Comparison of ENCODE assay signal across 21 mouse cellular contexts in genomic region chr17:93337576-93337975, GRCm38 (mm10).
DNase-seq lines count a peak whose midpoint lies in the region; ATAC-seq and TF ChIP-seq lines count a peak whose summit lies in the region.
"Had no signal": no experiment of that assay in that cellular context is flagged by ENCODE, and none has a peak within 500 bp of the region (broad histone marks: within the 10 kb centered on the region; RNA-seq: fewer than 3 reads in every experiment).

No protein-coding gene starts in this region.

- H3K4me3 ChIP-seq in limb, embryonic 12.5 days (replicated peaks), result no peak overlapping the region
- H3K4me3 ChIP-seq in limb, embryonic 10.5 days, result no peak overlapping the region
- H3K4me3 ChIP-seq in limb, embryonic 13.5 days, result no peak overlapping the region
- H3K4me3 ChIP-seq in myocyte, result no peak overlapping the region

- no peak overlapping the region for H3ac ChIP-seq in myocyte (ENCODE audit: control insufficient read depth, insufficient read length)

- H3K4me1 ChIP-seq in limb, embryonic 12.5 days (replicated peaks), result no peaks in the 10 kb centered on the region
- H3K4me1 ChIP-seq in limb, embryonic 10.5 days, result no peaks in the 10 kb centered on the region
- no peaks in the 10 kb centered on the region for H3K4me1 ChIP-seq in limb, embryonic 13.5 days

- 62% methylated on average over 1 of the region's 1 CpGs for WGBS in limb, embryonic 12.5 days
- 79% methylated on average over 1 of the region's 1 CpGs for WGBS in limb, embryonic 10.5 days
- 47% methylated on average over 1 of the region's 1 CpGs for WGBS in limb, embryonic 13.5 days

- no peaks in the 10 kb centered on the region for H3K27me3 ChIP-seq in limb, embryonic 12.5 days
- H3K27me3 ChIP-seq in limb, embryonic 10.5 days (ENCODE audit: low read depth, poor library complexity, severe bottlenecking), result no peaks in the 10 kb centered on the region
- no peaks in the 10 kb centered on the region for H3K27me3 ChIP-seq in limb, embryonic 13.5 days
- no peaks in the 10 kb centered on the region for H3K27me3 ChIP-seq in myocyte (ENCODE audit: control insufficient read depth, insufficient read depth, insufficient read length)
- H3K27me3 ChIP-seq: CH12.LX had no signal

- no peak overlapping the region for H3K27ac ChIP-seq in limb, embryonic 12.5 days
- no peak overlapping the region for H3K27ac ChIP-seq in limb, embryonic 10.5 days
- H3K27ac ChIP-seq in limb, embryonic 13.5 days, result no peak overlapping the region

- no peak for DNase-seq in limb, embryonic 10.5 days (ENCODE audit: low spot score)
- no peak for DNase-seq in right cerebral cortex, adult 2 months (ENCODE audit: low spot score in 2 of 2)
- DNase-seq in cerebellum, adult 18-20 months, result no peak
- DNase-seq: adrenal gland, adult 2 months; adrenal gland, adult 8-10 months; adrenal gland, postnatal 10 days; adrenal gland, postnatal 14 days; adrenal gland, postnatal 25 days; adrenal gland, postnatal 36 days; B cell, adult 2 months; cerebellum, adult 11 months; cerebellum, adult 11-12 months; cerebellum, adult 2 months had no signal

- 0 out of 2 replicates have a peak, but pooled peaks have one; percentile 73 for ATAC-seq in limb, embryonic 12.5 days (ENCODE audit: insufficient number of reproducible peaks, insufficient read depth, low FRiP score, low TSS enrichment, low read depth)
- 0 out of 2 replicates have a peak, but pooled peaks have one; percentile 24 for ATAC-seq in limb, embryonic 13.5 days (ENCODE audit: low FRiP score, low read depth)
- ATAC-seq: activated CD4-positive, CD25-positive, alpha-beta regulatory T cell, adult 4 months; CD4-positive, CD25-positive, alpha-beta regulatory T cell, adult 4 months; Patski had no signal

- no peaks in the 10 kb centered on the region for H3K36me3 ChIP-seq in limb, embryonic 12.5 days
- no peaks in the 10 kb centered on the region for H3K36me3 ChIP-seq in limb, embryonic 10.5 days
- H3K36me3 ChIP-seq in limb, embryonic 13.5 days, result no peaks in the 10 kb centered on the region
- H3K36me3 ChIP-seq in myocyte (ENCODE audit: control insufficient read depth, insufficient read depth), result no peaks in the 10 kb centered on the region
- H3K36me3 ChIP-seq: G1E had no signal

- no peak for TF ChIP-seq POLR2A in myocyte (IDR thresholded peaks at IDR 0.05; ENCODE audit: insufficient read length, low read depth)

- H3K9me3 ChIP-seq in limb, embryonic 12.5 days, result no peaks in the 10 kb centered on the region
- H3K9me3 ChIP-seq in limb, embryonic 10.5 days (replicated peaks), result no peaks in the 10 kb centered on the region
- H3K9me3 ChIP-seq in limb, embryonic 13.5 days, result 0 out of 2 replicates have a peak, but pooled peaks cover 1% of the 10 kb centered on the region
- H3K9me3 ChIP-seq: G1E had no signal

- no peak overlapping the region for H3K9ac ChIP-seq in limb, embryonic 12.5 days (replicated peaks)
- no peak overlapping the region for H3K9ac ChIP-seq in limb, embryonic 13.5 days

- H3K4me2 ChIP-seq in limb, embryonic 12.5 days, result no peak overlapping the region
- no peak overlapping the region for H3K4me2 ChIP-seq in limb, embryonic 13.5 days (replicated peaks)
- no peak overlapping the region for H3K4me2 ChIP-seq in myocyte (ENCODE audit: low read depth)

- no peaks in the 10 kb centered on the region for H3K79me2 ChIP-seq in myocyte (ENCODE audit: control insufficient read depth, insufficient read depth)

TF ChIP-seq in myocyte, 11 proteins besides CTCF, POLR2A, EP300 and RAD21:
- TF ChIP-seq SRF (IDR thresholded peaks at IDR 0.05; ENCODE audit: control insufficient read depth, insufficient read length, low read depth) (peak; percentile 81), MYOD1 (IDR thresholded peaks at IDR 0.05; ENCODE audit: control insufficient read depth in 1 of 3, insufficient read length in 2 of 3, low read depth in 2 of 3) (no peak)
